Mouse (Mus musculus) cerebellum, adult 8-10 months (tissue): Measurements from ENCODE around the gene Brinp3.
"Not testable (repeated sequence)": the region's sequence is repeated elsewhere in the genome, so short reads cannot be mapped to it uniquely, and the experiment has no call there.

Experiments
- DNase-seq: peaks from one replicate; pipeline ENCODE4 v3.0.0; 2022

The Brinp3 gene

DNA sequence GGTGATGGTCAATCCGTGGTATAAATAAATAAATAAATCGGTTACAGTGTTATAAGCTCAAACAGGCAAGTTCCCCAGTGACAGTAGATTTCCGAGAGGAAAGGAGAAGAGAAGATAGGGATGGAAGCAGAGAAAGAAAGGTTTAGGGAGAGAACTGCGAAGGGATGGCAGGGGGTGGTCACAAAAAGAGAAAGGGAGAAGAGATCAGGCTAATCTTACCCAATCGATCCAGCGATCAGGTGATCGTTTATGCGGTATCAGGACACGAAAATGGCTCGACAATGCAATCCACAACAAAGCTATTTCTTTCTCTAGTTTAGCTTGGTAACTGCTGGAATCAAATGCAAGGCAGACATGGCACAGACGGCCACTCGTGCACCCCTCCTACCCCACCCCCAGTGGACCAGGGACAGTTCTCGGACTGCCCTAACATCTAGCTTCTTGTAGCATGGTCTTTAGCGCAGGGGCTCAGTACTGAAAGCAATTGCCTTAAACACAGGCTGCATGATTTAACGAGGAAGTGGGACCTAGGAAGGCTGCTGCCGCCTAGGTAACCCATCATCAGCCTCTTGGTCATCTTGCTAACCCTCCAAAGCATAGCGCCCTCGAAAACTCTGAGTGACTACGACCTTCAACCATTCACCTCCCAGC is at the start of gene Brinp3:
Brinp3 (plus strand) TSS at position 80 of the 651 bp plus-strand sequence.
- DNase-seq: peak; percentile 56

DNA sequence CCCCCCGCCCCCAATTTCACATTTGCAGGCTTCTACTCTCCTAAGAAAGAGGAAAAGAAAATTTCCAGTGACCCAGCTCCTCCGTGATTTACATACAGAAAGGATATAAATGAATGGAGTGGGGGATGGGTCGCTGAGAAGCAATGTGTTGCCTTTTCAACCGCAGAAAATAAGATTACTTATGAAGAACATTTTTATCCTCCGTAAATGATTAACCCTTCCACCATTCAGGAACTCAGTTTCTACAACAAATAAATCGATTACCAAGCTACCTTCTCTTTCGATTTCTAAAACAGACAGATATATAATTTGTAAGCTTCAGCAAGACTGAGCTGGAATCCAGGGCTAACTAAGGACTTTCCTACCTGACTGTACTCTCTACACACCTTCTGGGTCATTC is 339 bp upstream of the Brinp3 start:
- DNase-seq: peak; percentile 41

DNA sequence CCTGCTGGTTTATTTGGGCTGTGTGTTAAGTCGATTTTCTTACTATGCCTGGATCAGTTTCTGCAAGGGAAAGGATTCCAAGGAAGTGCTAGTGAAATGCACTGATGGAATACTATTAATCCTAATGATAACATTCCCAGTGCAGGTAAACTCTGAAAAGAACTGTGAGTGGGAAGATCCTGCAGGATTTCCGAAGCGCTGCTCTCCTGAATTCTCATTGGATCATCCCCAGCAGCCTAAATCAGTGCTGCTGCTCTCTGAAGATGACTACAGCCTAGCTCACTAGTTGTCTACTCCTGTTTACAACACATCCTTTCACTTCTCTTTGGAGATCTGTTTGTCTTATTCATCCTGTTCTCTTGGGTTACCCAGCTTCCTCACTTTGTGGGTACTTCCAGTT is 826 bp downstream of the Brinp3 start:
- DNase-seq: peak; percentile 41

DNA sequence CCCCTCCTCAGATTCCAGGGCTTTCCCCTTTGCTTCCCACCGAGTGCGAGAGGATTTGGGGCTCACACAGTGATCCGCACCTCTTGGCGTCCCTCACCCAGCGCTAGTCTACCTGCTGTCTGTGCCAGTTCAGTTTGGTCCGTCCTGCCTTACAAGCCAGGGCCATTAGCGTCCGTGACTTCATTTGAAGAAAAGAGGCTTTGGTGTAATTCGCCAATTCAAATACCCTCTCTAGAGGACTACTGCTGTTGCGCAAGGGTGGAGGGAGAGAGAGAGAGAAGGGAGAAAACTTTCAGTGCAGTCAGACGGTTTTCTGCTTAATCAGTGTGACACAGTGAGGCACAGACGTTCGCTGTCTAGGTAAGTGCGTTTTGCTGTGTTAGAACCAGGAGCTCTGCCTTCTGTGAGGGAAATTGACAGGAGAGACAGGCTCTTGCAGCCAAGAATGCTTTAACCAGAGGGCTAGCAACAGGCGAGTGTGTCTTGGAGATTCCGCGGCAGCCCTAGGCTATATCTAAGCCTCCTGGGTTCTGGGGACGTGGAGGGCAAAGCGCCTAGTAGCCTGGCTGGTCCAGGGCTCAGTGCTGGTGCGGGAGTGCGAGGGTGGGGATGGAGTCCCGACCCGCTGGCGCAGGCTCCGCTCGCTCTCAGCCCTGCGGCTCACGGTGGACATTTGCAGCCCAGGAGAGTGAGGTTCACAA is 3.0 kb downstream of the Brinp3 start:
- DNase-seq: peak; percentile 71

DNA sequence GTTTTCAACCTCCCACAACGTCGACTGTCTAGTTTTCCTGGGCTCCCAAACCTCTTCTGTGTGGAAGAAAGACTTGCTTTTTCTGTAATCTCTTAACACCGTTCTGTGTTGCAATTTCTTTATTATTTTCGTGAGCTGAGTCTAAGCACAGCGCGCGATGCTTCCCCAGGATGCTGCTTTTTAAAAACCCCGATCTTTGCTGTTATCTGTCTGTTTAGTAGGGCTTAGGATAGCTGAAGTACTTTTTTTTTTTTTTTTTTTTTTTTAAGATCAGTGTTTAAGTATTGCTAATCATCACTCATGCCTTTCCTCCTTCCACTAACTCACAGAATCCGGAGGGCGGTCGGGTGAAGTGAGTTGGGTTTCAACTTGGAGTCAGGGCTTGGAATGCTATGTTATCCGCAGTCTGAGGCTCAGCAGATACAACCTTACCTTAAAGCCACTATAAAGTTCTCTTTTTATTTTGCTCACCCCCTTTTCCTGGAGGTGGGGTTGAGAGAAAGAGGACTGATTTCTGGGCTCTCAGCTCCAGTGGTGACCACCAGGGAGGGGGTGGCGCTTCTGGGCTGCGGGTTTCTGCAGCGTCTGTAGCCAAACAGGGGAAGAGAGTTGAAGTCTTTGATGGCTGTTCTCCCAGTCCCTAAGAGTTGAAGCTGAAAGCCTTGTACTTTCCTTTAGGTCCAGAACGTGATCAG is 3.7 kb downstream of the Brinp3 start:
- peak; percentile 58 for DNase-seq

DNA sequence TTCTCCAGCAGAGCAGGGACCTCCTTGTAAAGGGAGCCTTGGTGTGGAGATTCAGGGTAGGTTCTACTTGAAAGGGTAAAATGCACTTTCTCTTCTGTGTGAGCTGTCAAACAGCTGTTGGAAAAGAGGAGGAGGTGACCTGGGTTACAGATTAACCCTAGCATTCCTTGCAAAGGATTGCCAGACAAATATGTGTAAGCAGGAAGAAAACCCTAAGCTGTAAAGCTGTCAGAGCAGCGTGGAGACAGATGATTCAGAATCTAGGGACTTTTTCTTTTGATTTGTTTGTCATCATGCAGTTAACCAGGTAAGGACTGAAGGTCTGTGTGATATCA is 4.2 kb downstream of the Brinp3 start:
- no peak for DNase-seq

DNA sequence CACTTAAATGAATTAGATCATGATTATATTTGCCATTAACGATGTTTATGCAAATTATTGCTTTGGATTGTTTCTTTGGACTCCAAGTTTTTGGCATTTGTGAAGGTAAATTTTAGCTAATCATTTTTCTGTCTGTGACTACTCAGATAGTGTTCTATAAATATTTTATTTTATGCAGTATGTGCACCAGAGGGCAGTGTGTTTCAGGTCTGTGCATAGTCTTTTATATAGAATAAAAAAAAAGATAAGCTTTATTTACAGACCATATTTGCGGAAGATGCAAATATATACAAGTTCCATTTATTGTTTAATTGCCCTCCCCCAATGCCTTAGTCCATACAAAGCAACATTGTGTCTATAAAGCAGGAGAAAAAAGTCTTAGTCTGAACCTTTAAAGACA is 20.8 kb downstream of the Brinp3 start:
- DNase-seq: no peak

DNA sequence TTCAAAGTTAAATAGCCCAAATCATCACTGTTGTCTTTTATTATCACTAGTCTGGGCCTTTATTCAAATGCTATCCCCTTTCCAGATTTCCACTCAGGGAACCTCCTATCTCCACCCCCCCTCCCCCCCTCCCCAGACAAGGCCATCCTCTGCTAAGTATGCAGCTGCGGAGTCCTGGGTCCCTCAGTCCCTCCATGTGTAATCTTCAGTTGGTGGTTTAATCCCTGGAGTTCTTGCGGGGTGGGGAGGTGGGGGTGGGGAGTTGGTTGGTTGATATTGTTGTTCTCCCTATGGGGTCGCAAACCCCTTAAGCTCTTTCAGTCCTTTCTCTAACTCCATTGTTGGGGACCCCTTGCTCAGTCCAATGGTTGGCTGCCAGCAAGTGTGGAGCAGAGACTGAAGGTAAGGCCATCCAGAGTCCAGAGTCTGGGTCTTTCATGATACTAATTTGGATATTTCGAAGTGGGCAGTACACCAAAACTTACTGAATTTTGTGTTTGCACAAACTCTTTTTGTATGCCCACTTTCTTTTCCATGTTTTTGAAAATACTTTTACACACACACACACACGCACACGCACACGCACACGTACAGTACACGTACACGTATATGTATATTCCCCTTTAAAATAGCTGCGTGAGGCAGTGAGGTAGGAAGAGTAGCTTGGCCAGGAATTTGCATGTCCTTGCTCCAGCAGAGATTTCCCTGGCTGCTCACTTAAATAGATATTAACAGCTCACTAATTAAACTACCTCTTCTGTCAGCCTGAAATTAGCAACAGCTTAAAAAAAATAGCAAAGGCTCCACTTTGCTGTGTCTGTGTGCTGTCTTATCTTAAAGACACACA is 29.4 kb downstream of the Brinp3 start:
- DNase-seq: no peak

DNA sequence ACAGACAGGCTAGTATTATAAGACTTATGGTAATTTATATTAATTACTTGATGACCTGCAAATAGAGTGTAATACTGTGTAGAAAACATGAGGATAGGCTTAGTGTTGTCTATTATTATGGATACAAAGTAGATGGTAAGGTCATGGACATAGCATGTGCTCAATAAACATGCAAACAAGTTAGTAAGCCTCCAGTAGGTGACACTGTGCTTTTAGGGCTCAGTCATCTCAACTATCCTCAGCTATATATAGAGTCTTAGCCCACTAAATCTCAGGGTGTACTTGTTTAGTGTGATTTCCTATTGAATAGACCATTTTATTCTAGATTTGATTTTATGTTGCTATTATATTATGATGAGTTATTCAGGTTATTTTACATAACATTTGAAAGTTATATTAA is 34.0 kb downstream of the Brinp3 start:
- DNase-seq: no peak

DNA sequence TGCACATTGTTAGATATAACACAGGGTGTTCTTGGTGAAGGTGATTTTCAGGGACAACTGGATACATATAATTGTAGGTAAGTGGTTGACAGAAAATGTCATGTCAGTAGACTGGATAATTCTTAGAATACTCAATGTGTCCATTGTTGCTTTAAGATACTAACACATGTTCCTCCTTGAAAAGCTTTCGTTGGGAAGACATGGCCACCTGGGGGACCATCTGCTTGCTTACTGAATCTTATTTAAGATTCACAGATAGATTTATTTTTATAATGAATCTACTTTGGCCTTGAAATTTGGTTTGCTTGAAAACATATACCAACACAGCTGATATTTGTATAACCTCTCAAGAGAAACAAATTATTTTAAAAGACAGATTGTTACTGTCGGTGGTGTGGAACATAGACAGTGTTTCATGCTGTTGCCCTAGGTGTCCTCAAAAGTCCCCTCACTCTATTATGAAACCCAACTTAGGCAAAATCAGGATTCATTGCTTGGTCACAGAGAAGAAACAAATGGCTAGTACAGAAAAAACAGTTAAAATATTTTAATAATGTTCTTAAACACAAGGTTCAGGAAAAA is 52.4 kb downstream of the Brinp3 start:
- DNase-seq: no peak

DNA sequence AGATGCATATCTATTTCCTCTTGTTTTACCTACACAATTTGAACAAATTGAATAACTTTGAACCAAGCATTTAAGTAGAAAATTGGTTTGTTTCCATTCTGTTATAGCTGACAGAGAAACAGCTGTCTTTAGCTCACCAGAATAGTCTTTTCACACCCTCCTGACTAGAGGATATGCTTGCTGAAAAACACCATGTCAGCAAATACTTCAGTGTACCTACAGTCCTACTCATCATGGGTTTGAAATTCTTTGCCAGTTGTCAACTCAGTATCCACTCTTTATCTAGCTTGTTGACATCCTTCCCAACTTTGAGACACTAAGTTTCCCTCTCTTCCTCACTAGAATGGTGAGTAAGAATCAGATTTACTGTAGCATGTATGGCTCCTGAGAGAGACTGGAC is 62.4 kb downstream of the Brinp3 start:
- DNase-seq: no peak

DNA sequence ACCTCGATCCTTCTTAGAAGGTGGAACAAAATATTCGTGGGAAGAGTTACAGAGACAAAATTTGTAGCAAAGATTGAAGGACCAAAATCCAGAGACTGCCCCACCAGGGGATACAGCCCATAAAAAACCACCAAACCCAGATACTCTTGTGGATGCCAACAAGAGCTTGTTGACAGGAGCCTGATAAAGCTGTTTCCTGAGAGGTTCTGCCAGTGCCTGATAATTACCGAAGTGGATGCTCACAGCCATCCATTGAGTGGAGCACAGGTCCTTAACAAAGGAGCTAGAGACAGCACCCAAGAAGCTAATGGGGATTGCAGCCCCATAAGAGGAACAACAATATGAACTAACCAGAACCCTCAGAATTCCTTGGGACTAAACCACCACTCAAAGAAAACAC is 67.6 kb downstream of the Brinp3 start:
- no peak for DNase-seq

DNA sequence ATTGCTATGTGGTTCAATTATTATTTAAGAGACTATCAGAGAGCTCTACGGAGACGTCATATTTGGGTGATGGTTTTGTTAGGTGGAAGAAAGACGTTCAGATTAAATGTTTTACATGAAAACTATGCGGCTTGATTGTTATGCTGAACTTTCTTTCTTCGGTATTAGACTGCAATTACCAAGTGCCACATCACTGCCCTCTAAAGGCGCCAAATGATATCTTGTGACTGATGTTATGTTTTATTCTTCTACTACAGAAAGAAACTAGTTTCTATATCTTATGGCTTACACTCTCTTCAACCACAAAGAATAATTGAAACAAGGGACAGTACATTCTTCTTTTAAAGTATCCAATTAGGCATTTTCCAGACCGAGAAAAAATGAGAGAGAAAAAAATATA is 89.6 kb downstream of the Brinp3 start:
- DNase-seq: no peak

DNA sequence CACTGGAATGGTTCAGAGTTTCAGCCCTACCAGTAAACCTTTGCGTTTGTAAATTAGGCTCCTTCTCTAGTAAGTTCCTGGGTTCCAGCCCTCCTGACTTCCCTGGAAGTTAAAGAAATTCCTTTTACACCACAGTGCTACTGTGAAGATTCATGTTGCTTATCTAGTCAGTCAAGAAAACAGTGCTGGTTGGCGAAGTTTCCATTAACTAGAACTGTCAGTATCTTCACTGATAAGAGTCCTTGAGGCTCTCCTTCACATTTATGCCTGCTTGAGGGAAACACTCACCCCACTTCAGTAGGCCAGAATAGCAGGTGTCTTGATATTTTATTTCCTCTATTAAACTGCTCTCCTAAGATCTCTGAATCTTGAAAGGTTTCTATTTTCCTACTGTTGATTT is 138.3 kb downstream of the Brinp3 start:
- DNase-seq: no peak

DNA sequence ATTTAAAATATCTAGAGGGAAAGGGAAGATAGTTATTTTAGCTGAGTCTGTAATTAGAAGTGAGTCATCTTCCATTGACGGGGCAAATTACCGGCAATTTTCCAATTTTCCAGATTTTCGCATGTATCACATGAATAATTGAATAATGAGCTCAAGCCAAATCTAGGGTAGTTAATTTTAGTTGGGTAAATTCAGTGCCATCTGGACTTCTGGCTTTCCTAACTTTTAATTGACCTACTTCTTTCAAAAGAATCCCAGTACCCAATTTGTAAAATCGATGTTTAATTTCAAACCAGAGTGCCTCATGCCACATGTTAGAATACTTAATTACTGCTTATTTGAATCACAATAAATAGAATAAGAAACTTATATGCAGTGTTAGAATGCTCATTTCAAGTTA is 162.7 kb downstream of the Brinp3 start:
- peak; percentile 34 for DNase-seq

DNA sequence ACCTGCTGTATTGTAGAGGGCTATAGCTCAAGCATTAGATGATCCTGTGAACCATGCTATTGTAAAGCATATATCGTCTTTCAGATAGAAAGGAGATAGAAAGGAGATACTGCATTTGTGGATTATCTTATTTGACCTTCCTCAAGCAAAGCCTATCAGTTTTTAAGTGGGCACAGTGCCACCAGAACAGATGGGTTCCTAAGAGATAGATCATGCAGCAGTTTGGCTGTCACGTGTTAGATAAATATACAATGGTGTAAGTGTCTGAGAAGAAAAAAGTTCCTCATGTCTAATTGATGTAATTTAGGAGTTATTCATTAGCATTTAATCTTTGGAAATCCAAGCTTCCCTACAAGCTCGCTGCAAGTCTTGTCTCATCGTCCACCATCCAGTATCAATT is 206.2 kb downstream of the Brinp3 start:
- no peak for DNase-seq

DNA sequence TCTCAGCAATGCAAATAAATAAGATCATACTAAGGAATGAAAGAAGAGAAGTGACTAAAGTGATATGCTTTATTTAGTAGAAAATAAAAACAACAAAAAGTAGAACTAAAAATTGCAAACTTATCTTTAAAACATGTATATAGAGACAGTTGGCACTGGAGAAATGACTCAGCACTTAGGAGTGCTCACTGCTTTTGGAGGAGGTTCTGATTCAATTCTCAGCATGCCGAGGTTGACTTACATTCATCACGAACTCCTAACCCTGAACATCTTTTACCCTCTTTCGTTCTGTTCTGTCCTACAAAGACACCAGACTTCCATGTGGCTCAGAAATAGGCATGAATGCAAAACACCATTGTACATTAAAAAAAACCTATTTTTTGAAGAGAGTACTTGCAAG is 225.0 kb downstream of the Brinp3 start:
- no peak for DNase-seq

DNA sequence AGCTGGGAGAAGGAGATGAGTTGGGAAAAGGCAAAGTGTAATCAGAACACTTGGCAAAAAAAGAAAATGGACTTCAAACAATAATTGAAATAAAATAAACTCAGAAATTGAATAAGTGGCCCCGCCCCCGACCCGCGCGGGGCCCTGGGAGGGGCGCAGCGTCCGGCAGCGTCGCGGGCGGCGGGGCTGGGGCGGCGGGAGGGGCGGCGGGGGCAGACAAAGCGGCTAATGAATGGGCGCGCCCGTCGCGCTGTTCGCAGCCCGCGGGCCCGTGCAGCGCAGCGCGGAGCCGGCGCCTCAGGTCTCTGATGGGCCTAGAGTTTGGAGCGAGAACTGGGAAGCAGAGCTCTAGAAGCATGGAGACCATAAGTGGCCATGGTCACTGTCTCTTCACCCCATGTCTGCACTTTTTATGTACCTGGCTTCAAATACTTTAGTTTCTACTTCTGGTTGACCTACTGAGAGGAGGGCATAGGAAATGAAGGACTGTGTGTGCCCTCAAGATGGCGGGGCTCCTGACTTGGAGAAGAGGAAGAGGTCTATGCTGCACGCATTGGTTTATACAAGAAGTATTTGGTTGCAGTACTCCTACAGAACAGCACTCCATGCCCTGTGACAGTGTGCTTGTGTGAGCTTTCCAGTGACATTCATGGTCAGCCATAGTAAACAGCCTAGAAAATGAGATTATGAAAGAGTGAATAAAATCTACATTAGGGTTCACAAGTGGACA is 230.4 kb downstream of the Brinp3 start:
- not testable (repeated sequence) for DNase-seq

DNA sequence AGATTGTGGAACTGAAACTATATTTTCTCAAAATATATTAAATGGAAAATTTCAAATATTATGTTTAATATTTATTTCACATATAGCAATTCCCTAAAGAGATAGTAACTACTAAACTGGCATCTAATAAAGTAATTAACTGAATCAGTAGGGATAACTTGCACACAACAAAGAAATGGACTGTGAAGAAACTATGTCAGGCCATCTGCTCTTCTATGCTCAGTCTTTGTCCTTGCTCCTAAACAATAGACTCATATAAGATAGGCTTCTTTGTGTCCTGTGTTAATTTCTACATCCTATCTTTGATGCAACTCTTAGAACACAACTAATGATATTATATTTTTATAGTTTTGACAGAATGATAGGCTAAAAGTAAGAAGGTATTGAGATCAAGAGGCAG is 256.5 kb downstream of the Brinp3 start:
- no peak for DNase-seq

DNA sequence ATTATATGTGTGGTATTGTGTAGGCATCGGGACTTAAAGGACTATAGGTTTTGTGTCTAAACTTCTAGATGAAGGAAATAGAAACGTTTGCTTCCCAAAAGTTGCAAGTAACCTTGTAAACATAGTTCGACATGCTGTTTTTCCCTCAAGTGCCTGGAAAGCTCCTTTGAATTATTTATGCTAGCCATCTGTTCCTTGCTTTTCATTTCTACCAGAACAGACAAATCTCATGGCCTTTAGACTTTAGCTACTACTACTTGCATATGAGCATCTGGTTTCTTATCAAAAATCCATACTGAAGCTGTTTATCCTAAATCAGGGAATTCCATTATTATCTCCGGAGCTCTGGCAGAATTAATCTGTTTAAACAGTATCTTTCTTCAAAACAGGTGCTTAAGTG is 288.7 kb downstream of the Brinp3 start:
- no peak for DNase-seq

DNA sequence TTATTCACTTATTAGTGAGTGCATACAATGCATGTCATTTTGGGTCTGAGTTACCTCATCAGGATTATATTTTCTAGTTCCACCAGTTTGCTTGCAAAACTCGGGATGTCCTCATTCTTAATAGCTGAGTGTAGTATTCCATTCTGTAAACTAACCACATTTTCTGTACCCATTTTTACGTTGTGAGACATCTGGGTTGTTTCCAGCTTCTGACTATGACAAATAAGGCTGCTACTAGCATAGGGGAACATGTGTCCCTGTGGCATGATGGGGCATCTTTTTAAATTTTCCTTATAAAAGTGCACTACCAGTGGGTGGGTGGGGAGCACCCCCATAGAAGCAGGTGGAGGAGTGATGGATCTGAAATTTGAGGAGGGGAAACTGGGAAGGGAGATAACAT is 292.7 kb downstream of the Brinp3 start:
- no peak for DNase-seq

DNA sequence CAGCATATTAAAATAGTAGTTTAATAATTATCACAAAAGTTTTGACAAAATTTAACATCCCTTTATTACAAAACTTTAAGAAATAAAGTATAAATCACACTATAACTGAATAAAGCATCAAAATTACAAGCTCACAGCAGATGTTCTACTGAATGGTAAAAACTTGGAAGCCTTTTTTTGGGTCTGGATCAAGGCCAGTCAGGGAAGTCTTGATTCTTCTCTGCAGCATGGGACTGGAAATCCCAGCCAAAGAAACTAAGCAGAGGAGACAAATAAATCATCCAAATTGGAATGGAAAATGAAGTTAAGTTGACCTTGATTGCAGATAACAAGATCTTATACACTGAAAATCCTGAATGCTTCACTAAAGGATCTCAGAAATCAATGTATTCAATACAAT is 298.3 kb downstream of the Brinp3 start:
- no peak for DNase-seq
